Mouse (Mus musculus) cerebellum, adult 18-20 months (tissue): ENCODE results near the gene Cdk5.

Experiments used
- DNase-seq, 2 experiments: peaks; one replicate each; pipeline ENCODE4 v3.0.0; 2021

Cdk5 gene

DNA sequence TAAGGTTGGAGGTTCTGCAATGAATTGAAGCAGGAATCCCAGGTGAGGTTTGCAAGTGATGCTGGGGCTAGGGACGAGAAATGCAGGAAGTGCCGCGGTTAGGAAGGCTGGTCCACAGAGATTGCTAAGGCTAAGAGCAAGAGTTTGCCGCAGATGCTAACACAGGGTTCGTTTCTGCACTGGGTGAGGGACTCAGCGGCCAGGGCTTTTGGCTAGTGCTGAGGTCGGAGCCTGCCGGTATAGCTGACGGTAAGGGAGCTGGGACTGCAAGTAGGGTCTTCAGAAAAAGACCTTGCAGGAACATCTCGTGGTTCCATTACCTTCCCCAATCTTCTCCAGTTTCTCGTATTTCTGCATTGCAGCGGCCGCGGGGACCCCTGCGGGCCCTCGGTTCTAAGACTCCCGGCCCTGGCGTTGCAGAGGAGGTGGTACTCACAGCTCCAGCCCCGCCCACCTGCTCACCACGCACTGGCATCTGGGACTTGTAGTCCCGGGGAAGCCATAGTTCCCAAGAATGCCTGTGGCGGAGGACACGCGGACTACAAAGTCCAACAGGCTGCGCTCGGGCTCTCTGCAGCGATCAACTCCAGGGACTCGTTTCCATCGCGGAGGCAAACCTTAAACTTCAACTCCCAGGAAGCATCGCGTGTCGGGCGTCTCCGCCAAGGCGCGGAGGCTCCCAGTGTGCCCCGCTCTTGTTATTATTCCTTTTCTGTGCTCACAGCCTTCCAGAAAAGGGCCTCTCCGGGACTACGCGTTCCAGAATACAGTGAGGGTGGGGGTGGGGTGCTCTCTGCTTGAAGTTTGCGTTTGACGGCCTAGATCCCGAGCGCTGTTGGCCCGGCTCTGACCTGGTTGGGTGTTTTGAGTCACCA, at the start of gene Cdk5, which contains the start of gene Slc4a2:
Cdk5 (minus strand) TSS at position 402 of the 875 bp plus-strand sequence.
Slc4a2 (plus strand) TSS at position 709 of the 875 bp plus-strand sequence.
- peak; percentile 98 to 100 for DNase-seq

DNA sequence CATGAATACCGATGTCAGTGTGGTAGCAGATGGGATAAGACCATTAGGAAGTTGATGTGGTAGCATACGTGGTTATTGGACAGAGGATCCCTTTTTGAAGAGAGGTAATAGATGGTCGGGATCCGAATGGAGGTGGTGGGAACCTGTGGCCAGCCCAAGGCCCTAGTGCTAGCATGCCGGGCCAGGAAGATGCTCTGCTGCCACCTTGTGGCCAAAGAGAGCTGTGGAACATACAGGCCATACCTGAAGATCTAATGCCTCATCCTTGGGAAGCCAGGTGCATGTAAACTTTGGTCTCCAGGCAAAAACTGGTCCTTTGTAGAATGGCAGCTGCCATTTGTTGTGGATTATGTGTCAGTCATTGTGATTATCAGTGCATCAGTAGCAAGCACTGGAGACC, 47.3 kb upstream of the Cdk5 start:
- peak; percentile 88 to 91 for DNase-seq

DNA sequence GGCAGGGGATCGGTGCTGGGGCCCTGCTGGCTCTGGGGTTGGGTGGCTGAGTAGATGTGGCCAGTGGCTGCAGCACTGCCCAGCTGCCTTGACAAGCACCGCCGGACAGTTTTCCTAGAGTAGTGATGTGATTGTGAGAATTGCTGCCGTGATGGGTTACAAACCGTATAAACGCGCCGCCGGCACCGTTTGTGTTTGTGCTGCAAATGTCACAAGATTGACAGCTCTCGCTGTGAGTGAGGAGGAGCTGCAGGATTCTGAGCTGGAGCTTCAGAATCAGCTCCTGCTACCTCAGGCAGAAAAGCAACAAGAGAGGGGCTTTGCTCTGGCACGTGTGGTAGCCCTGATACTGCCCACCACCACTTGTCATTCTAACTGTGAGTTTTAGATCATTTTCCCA, 43.4 kb upstream of the Cdk5 start:
- no peak for DNase-seq

DNA sequence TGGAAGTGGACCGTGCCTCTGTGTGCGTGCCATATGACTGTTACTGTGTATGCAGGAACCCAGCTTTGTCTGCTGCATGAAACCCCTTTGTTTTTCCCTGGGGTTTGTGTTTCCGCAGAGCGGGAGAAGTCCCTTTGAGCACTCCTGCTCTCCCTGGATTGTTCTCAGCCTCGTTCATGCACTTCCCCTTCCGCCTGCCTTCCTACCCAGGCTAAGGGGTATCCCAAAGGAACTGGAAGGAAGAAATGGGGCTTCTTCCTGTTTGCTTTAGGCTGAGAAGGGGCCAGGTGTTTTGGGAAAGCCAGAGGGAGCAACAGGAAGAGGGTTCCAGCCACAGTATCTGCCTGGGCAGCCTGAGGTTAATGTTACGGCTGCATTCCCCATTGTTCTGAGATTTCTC, 32.3 kb upstream of the Cdk5 start:
- no peak for DNase-seq

DNA sequence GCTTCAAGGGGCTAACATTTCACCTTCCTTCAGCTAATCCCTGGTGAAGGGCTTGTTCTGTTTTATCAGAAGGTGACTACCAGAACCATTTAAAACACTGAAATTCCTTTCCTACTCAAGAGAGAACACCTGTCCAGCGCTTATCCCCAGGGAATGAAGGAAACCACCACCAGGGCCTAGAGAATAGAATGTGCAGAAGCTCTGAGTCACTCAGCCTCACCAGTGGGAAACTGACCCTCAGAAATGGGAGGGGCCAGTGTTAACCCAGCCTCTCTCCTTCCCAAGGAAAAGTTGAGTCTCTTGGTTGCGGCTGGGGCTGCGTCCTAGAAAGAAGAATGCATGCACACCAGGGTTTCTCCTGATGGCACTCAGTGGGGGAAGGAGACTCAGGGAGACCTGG, 31.7 kb upstream of the Cdk5 start:
- DNase-seq, result no peak

DNA sequence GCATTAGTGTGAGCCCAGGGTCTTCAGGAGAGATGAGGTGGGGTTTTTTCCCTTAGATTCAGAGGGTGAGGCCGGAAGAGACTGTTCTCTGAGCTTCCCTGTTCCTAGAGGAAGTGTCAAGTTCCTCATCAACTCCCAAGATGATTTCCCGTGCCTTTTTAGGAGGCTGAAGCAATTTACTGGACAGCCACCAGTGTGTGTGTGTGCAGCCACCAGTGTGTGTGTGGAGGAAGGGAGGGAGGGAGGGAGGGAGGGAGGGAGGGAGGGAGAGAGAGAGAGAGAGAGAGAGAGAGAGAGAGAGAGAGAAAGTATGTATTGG, 30.6 kb upstream of the Cdk5 start:
- no peak for DNase-seq

DNA sequence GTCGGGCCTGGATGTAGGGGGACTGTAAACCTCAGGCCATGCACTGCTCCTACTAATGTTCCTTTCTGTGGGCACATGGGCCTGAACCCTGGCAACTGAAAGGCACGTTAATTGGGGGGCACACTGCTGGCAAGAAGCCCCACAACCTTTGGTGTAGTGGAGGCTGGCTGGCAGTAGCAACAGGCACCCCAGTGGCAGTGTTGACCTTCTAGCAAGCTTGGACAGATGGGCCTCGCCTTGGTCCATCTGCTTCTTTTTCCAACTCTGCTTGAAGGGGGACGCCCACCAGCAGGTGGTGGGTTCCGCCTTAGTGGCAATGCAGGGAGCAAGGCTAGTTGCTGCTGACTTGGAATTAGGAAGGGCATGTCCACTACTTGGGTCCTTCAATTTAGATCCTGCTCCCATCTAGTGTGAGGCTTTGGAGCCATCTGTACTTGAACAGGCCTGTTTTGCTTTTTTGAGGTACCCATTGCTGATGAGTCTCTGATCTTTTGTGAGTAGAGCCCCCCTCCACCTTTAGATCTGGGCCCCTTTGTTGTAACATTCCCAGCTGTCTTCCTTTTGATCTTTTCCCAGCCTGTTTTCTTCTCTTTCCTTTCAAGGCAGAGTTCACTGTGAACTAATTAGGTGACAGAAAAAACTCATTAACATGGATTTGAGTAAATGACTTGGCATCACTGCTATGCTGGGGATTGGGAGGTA, 30.1 kb upstream of the Cdk5 start:
- DNase-seq, result peak; percentile 85

GRCm38 (mm10) chr5:24452691-24453233, 29.4 kb upstream of the Cdk5 start:
- DNase-seq, result peak; percentile 44 to 63

DNA sequence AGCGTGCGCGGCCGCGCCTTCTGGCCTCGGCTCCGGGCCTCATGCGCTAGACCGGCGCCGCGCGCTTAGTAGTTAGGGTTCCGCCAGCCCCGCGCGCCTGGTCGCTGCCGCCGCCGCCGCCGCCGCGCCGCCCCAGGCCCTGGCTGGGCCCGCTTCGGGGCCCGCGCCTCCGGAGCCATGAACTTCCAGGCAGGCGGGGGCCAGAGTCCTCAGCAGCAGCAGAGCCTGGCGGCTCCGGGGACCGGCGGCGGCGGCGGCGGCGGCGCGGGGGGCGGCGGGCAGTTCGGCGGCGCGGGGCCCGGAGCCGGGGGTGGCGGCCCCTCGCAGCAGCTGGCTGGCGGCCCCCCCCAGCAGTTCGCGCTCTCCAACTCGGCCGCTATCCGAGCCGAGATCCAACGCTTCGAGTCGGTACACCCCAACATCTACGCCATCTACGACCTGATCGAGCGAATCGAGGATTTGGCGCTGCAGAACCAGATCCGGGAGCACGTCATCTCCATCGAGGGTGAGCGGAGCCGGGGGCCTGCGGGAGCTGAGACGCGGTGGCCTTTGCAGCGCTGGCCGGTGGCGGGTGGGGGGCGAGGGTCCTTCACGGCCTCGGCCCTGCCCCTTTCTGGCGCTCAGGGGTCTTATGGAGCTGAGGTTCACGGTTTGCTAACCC, 28.8 kb upstream of the Cdk5 start, which contains the start of gene Agap3:
Agap3 (plus strand) TSS at position 148 of the 661 bp plus-strand sequence.
- DNase-seq, result peak; percentile 52 to 60

DNA sequence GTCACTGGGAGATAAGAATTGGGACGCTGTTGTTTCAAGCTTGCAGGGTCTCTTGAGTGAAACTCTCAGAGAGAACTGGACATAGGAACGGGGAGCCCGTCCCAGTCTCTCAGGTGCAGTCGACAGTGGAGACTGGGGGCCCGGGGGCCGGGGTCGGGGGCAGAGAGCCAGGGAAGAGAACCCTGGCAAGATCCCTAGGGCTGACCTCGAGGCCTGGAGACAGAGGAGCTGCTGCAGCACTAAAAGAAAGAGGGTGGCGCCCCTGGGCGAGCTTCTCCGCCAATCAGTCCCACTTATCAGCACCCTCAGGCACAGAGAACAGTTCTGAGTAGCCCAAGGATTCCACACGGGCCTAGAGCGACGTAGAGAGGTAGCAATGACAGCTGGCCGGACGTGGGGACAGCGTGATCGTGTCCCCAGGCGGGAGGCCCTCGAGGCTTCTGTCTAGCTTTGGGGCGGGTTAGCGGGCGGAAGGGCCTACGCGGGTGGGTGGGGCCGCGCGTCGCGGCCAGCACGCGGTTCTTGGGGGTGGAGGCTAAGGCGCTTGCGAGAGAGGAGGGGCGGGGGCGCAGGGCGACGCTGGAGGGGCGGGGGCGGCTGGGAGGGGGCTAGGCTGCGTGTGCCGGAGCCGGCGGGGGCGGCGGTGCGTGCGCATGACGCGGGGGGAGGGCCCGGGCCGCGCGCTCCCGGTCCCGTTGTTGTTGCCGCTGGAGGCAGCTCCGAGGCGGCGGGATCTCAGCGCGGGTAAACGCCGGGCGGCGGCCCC, 28.1 kb upstream of the Cdk5 start:
- DNase-seq, result peak; percentile 86 to 92

- peak; percentile 83 to 89 for DNase-seq
Measured at GRCm38 (mm10) chr5:24447624-24448298, 24.4 kb upstream of the Cdk5 start, which contains the start of gene Tmub1. Gene Tmub1 (minus strand): TSS chr5:24447854.

GRCm38 (mm10) chr5:24446630-24447029, 23.3 kb upstream of the Cdk5 start:
- DNase-seq, result no peak

DNA sequence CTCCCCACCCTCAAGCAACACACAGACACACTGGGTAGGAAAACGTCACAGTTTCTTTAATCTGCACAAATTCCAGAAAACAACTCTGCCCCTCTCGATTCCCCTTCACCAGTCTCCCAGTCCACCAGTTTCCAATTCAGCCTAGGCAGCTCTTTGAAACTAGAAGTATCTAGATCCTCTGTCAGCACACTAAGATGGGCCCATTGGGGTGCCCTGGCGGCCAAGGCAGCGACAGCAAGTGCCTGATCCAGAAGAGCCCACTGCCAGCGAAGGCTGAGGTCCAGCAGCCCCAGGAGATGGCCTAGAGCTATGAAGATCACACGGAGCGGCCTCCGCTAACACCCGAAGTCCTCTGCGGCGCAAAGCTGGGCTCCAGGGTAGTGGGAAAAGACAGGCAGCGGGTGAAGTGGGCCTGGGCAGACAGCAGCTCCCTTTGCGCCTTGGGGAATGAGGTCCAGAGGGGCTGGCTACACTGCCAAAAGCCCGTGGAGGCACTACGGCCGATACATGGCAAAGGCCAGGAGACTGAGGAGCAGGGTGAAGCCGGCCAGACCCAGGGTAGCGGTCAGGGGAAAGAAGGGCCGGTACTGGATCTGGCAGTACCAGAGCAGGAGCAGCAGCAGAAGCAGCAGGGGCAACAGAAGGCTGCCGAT, 22.2 kb upstream of the Cdk5 start:
- no peak for DNase-seq

- DNase-seq, result peak; percentile 95 to 97
Measured at GRCm38 (mm10) chr5:24444746-24445427, 21.6 kb upstream of the Cdk5 start, which contains the start of gene Fastk. Gene Fastk (minus strand): TSS chr5:24445287.

DNA sequence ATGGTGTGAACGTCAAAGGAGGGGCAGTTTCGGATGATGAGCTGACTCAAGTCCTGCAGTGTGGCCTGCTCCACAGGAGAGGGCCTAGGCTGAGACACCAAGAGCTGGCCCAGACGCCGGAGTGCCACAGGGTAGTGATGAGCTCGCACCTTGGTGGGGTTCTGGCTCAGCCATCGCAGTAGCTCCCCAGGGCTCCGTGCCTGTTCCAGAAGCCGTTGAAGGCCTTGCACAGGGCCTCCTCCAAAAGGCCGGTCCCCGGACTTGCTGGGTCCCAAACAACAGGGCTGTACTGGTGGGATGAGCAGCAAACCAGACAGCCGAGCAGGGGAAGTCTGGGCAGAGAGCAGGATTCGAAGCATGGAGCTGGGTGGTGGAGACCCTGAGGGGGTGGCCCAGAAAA, 20.6 kb upstream of the Cdk5 start:
- DNase-seq, result no peak

- DNase-seq, result no peak
Measured at GRCm38 (mm10) chr5:24443204-24443603, 19.9 kb upstream of the Cdk5 start.

- no peak for DNase-seq
Measured at GRCm38 (mm10) chr5:24442029-24442428, 18.7 kb upstream of the Cdk5 start.

- DNase-seq, result no peak
Measured at GRCm38 (mm10) chr5:24441187-24441586, 17.9 kb upstream of the Cdk5 start.

- no peak for DNase-seq
Measured at GRCm38 (mm10) chr5:24433993-24434392, 10.7 kb upstream of the Cdk5 start.

- DNase-seq, result no peak
Measured at GRCm38 (mm10) chr5:24428596-24428995, 5.3 kb upstream of the Cdk5 start.
